Mouse (Mus musculus) embryonic facial prominence, embryonic 10.5 days (tissue): Measurements from ENCODE around the gene Arhgef26. TPM values are rescaled to one million over a fixed set of nuclear protein-coding genes. Genes with fewer than 3 reads are reported as not detected.

Experiments
- DNase-seq: peaks from one replicate; pipeline ENCODE4 v3.0.0-alpha.2; 2017; ENCODE audit warnings: low spot score
- H3K27ac ChIP-seq: fragments of 300-500 bp; sonication (generic); replicated peaks from 2 replicates; pipeline ENCODE4 v1.5.1; 2016; ENCODE audit warnings: mild to moderate bottlenecking
- H3K27me3 ChIP-seq: fragments of 300-500 bp; sonication (generic); replicated peaks from 2 replicates; pipeline ENCODE4 v1.6.1; 2016; ENCODE audit warnings: low read depth, mild to moderate bottlenecking; ENCODE audit not compliant: poor library complexity, severe bottlenecking
- H3K36me3 ChIP-seq: fragments of 300-500 bp; sonication (generic); replicated peaks from 2 replicates; pipeline ENCODE4 v1.6.1; 2016; ENCODE audit warnings: mild to moderate bottlenecking, moderate library complexity
- H3K4me1 ChIP-seq: fragments of 300-500 bp; sonication (generic); 2 replicates; pipeline ENCODE4 v1.6.1; 2016
- H3K4me3 ChIP-seq: fragments of 300-500 bp; sonication (generic); 2 replicates; pipeline ENCODE4 v1.5.1; 2016; ENCODE audit warnings: mild to moderate bottlenecking, moderate library complexity
- H3K9me3 ChIP-seq: fragments of 300-500 bp; sonication (generic); 2 replicates; pipeline ENCODE4 v1.6.1; 2016; ENCODE audit warnings: mild to moderate bottlenecking
- WGBS: fragments of 180-500 bp; shearing (Covaris S2); methylation state at CpG from one replicate; pipeline ENCODE4 v1.1.7; 2016; 5-methylcytosine and 5-hydroxymethylcytosine counted together
- polyA plus RNA-seq: library from polyadenylated mRNA; unstranded; fragments of >200 nt; fragmentation: Nextera tagmentation; extraction: Ambion mirVana; gene quantifications from 2 replicates; pipeline ENCODE4 v1.2.1, GENCODE M21; 2016

Arhgef26 gene
- polyA plus RNA-seq, 1 experiment from 2014 or later, result 6.9 TPM

DNA sequence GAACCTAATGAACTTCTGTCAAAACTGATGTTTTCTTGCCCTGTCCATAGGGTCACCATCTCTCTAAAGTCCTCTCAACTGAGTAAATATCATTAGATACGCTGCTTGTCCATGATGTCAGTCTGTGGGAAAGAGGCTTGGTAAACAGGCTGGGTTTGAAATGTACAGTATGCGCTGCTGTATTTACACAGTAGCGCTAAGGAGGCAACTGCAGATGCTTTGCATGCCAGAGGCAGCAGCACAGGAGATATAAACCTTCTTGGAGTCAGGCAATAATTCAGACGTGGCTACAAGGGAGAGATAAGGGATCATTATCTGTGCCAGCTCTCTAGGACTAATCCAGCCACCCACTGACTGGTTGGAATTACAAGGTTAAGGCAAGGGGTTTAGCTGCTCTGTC is 95.5 kb downstream of the Arhgef26 start:
- no peak overlapping the region for H3K27ac ChIP-seq
- no peaks in the 10 kb centered on the region for H3K36me3 ChIP-seq
- no peak for DNase-seq
- no peaks in the 10 kb centered on the region for H3K27me3 ChIP-seq
- H3K9me3 ChIP-seq, result no peaks in the 10 kb centered on the region
- no peak overlapping the region for H3K4me3 ChIP-seq
- no peaks in the 10 kb centered on the region for H3K4me1 ChIP-seq
- 78% methylated on average over 4 of the region's 4 CpGs for WGBS

DNA sequence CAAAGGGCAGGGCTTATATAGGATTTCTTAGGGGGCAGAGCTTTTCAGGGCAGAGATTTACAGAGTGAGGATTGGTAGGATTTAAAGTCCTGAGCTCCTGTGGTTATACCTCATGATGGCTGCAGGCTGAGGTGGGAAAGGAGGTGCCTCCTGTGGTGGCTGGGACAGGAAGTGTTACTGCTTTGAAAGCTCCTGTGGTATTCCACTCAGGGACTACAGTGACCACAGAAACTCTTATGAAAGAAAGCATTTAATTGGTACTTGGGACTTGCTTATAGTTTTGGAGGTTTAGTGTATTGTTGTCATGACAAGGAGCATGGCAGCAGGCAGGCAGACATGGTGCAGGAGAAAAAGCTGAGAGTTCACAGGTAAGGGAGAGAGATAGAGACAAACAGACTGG is 97.8 kb downstream of the Arhgef26 start:
- Histone ChIP-seq H3K27ac (no peak overlapping the region), H3K4me3 (no peak overlapping the region), H3K36me3 (no peaks in the 10 kb centered on the region), H3K27me3 (no peaks in the 10 kb centered on the region), H3K4me1 (peaks cover 6% of the 10 kb centered on the region), H3K9me3 (no peaks in the 10 kb centered on the region)
- no peak for DNase-seq

DNA sequence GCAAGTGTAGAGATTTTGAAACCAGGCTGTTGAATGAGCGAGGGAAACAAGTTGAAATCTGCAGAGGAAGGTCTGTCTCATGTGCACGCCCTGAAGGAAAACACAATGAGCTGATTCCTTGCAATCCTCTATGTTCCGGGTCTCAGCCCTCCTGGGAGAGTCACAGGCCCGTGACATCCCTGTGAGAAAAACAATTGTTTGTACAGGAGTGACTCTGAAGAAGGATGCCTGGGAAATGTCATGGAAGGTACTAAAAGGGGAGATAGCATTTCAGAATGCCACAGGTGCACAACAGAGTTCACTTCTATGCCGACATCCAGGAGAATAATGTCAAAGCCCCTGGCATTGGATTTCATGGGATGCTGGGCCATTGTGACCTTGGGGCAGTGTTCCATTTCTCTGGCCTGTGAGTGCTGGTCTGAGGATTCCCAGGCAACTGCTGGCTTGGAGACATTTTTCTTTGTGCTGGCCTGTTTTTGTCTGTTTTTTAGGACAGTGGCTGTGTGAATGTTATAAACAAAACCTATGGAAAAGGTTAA is 102.4 kb downstream of the Arhgef26 start:
- peaks cover 6% of the 10 kb centered on the region for H3K4me1 ChIP-seq
- H3K27ac ChIP-seq, result no peak overlapping the region
- H3K36me3 ChIP-seq, result no peaks in the 10 kb centered on the region
- no peaks in the 10 kb centered on the region for H3K9me3 ChIP-seq
- H3K27me3 ChIP-seq, result no peaks in the 10 kb centered on the region
- DNase-seq, result no peak
- 27% methylated on average over 5 of the region's 5 CpGs for WGBS
- no peak overlapping the region for H3K4me3 ChIP-seq

DNA sequence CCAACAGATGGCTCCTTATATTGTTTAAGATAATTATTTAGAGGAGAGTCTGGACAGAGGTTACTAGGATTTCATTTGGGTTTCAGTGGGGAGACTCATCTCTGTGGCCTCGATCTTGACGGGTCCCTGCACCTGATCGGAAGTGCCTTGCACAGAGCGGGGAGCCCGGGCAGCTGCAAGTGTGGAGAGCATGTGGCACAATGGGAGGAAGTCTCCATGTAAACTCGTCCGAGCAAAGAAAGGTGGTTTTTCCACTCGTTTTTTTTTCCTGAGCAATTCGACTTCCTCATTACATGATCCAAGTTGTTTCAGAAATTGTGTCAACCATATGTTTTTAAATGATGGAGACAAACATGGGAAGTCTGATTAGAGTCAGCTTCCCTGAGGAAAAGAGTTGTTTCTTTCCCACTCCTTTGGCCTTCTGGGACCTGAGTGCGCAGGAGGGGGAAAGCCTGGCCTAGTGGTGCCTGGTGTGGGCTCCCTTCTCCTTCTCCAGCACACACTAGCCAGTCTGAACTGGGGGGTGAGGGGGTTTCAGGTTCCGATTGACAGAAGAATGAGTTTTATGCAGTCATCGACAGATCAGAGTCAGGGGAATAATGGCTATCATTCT is 105.5 kb downstream of the Arhgef26 start:
- Histone ChIP-seq H3K27me3 (no peaks in the 10 kb centered on the region), H3K9me3 (no peaks in the 10 kb centered on the region), H3K4me3 (no peak overlapping the region), H3K36me3 (no peaks in the 10 kb centered on the region; the same call in 1 of the 2 replicates), H3K4me1 (peaks cover 6% of the 10 kb centered on the region), H3K27ac (no peak overlapping the region)
- DNase-seq, result no peak
- 84% methylated on average over 12 of the region's 12 CpGs for WGBS

DNA sequence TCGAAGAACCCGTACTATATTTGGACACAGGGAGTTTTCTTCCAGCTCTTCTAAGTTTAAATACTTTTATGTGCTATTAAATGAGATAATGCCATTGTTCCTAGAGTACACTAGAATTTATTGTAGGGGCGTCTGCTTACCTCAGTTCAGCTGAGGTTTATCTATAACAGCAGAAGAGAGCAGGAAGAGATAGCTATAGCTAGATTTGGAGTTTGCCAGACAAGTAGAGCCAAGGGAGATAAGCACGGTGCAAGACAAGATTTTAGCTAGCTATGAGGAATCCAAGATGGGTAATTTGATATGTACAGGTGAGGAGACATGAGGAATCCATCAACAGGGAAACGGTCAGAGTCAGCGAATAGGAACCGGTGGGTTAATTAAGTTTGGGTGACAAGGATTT is 108.1 kb downstream of the Arhgef26 start:
- H3K27ac ChIP-seq, result no peak overlapping the region
- DNase-seq, result no peak
- no peaks in the 10 kb centered on the region for H3K9me3 ChIP-seq
- no peak overlapping the region for H3K4me3 ChIP-seq
- 82% methylated on average over 7 of the region's 7 CpGs for WGBS
- H3K27me3 ChIP-seq, result no peaks in the 10 kb centered on the region
- H3K4me1 ChIP-seq, result no peaks in the 10 kb centered on the region
- H3K36me3 ChIP-seq, result no peaks in the 10 kb centered on the region; the same call in none of the 2 replicates

DNA sequence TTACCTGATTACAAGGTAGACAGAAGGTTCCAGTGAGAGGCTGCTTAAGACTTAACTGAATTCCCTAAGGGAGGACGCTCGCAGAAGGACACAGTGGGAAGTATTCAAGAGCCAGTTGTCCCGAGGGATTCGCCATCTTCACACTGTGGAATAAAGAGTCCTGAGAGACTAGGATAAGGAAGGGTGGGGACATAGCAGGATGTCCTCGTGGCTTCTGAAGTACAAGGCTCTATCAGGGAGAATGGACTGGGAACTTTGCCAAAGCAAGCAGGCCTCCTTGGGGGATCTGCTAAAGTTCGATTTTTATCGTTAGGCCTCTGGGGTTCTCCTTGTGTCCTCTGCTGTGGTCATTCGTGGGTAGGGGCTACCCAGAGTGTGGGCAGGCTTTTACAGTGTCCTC is 109.0 kb downstream of the Arhgef26 start:
- H3K27me3 ChIP-seq, result no peaks in the 10 kb centered on the region
- no peak overlapping the region for H3K4me3 ChIP-seq
- no peaks in the 10 kb centered on the region for H3K4me1 ChIP-seq
- no peaks in the 10 kb centered on the region for H3K9me3 ChIP-seq
- H3K36me3 ChIP-seq, result no peaks in the 10 kb centered on the region; the same call in none of the 2 replicates
- H3K27ac ChIP-seq, result no peak overlapping the region
- WGBS, result 86% methylated on average over 8 of the region's 8 CpGs
- DNase-seq, result no peak

DNA sequence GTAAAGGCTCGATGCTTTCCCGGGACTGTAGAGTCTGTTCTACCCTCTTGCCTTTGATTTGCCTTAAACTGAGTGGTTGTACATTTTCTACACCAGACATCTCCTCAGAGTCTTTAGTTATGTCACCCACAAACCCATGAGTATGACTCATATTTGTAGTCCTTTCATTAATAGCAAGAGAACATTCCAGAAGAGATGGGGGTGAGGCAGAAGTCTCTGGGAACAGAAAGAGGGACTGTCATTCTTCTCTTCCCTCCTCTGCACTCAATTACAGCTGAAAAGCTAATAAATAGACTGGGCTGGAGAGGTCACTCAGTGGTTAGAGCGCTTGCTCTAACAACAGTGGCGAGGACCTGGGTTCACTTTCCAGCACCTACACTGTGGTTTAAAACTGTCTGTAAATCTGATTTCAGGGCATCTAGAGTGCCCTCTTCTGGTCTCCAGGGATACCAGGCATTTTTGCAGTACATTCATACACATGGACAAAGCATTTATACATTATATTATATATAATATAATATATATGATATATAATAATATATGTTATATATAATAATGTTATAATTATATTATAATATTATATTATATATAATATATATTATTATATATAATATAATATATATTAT is 111.8 kb downstream of the Arhgef26 start:
- Histone ChIP-seq H3K27me3 (no peaks in the 10 kb centered on the region), H3K4me3 (no peak overlapping the region), H3K9me3 (no peaks in the 10 kb centered on the region), H3K4me1 (peaks cover 9% of the 10 kb centered on the region), H3K36me3 (no peaks in the 10 kb centered on the region; the same call in none of the 2 replicates), H3K27ac (no peak overlapping the region)
- DNase-seq, result no peak
- WGBS, result 87% methylated on average over 4 of the region's 4 CpGs

DNA sequence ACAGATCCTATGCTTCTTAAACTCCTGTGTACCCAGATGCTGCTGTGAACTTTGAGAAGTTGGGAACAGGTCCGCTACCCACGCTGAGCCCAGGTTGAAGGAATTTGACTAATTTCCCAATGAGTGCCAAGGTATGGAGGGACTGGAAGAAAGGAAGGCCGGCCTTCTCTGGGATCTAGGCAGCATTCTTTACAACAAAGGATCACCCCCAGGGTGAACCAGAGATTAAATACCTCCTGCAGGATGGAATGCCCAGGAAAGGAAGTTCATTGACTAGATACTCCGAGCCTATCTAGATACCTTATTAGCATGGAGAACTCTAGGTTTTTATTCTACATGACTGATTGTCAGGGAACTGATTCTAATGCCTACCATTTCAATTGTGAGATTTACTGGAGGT is 114.8 kb downstream of the Arhgef26 start:
- no peak for DNase-seq
- Histone ChIP-seq H3K36me3 (no peaks in the 10 kb centered on the region; the same call in none of the 2 replicates), H3K9me3 (no peaks in the 10 kb centered on the region), H3K27me3 (no peaks in the 10 kb centered on the region), H3K4me3 (no peak overlapping the region), H3K4me1 (peaks cover 18% of the 10 kb centered on the region), H3K27ac (no peak overlapping the region)
- WGBS, result 32% methylated on average over 4 of the region's 4 CpGs

DNA sequence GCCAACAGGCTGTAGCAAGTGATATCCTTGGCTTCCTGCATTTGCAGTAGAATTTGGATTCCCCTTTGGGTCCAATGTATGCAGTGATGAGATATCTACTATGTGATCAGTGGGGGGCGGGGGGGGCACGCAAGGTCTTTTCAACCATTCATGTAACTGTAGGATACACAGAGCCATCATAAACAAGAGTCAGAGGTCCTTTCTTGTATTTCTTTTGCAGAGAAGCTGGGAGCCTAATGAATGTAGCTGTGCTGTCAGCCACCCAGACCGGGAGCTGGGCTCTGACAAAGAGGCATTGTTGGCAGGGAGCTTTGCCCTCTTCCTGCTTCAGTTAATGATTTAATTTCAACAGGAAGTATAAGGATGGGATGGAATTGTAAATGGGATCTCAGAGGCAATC is 116.0 kb downstream of the Arhgef26 start:
- peak; percentile 38 for DNase-seq
- Histone ChIP-seq H3K4me1 (peaks cover 18% of the 10 kb centered on the region), H3K36me3 (no peaks in the 10 kb centered on the region; the same call in none of the 2 replicates), H3K9me3 (no peaks in the 10 kb centered on the region), H3K27ac (peak overlapping the region; percentile 76), H3K4me3 (no peak overlapping the region), H3K27me3 (no peaks in the 10 kb centered on the region)
- WGBS, result 22% methylated on average over 3 of the region's 3 CpGs

DNA sequence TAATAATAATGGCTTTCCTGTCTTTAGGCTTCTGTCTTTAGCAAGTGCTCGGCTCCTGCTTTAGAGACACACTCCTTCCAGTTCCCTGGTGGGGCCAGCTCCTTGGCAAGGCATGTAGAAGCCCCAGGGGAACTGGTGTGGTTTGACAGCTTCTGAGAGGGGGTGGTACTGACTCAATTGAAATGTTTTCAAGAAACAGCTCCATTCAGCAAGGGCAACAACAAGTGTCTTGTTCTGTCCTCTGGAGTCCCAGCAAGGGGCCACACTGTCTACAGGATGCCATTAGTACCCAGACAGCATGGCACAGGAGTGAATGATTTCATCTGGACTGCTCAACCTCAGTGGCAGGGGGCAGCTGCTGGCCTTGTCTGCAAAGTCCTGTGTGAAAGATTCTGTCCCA is 117.7 kb downstream of the Arhgef26 start:
- no peak overlapping the region for H3K27ac ChIP-seq
- 26% methylated on average over 1 of the region's 1 CpGs for WGBS
- peaks cover 18% of the 10 kb centered on the region for H3K4me1 ChIP-seq

DNA sequence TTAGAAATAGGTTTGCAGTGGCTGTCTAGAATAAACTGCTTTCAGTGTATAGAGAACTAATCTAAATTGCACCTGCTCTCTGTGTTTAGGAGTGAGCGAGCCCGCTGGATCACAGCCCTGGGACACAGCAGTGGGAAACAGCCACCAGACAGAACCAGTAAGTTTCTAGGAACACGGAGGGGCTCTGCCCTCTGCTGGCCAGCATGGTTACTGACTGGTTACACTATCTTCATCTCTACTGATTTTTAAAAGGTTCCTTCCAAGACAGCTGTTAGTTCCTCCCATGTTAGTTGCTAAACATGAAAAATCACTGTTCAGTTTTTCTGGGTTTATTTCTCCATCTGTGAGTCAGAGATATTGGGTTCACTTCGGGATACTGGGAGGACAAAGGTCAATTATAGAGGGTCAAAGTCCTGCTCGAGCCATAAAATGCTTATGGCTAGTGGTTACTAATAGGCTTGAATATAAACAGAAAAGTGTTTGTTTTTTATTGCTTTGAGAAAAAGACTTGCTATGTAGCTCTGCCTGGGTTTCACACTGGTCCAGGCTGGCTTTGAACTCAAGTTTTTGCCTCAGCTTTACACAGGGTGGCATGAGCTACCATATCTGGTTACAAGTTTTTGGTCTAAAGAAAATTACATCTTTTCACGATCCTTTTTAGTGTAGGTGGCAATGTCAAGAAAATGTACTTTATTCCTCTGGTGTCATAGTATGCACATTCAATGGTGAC is 120.3 kb downstream of the Arhgef26 start:
- Histone ChIP-seq H3K4me3 (no peak overlapping the region), H3K27me3 (no peaks in the 10 kb centered on the region), H3K27ac (no peak overlapping the region), H3K4me1 (peaks cover 18% of the 10 kb centered on the region), H3K9me3 (no peaks in the 10 kb centered on the region), H3K36me3 (peaks cover 43% of the 10 kb centered on the region)
- 44% methylated on average over 6 of the region's 6 CpGs for whole genome bisulfite sequencing
- peak; percentile 71 for DNase-seq

More for the DNA sequence above, 117.7 kb downstream of the Arhgef26 start:
- DNase-seq, result no peak
- peaks cover 17% of the 10 kb centered on the region for H3K36me3 ChIP-seq
- H3K9me3 ChIP-seq, result no peaks in the 10 kb centered on the region
- H3K27me3 ChIP-seq, result no peaks in the 10 kb centered on the region
- H3K4me3 ChIP-seq, result no peak overlapping the region

DNA sequence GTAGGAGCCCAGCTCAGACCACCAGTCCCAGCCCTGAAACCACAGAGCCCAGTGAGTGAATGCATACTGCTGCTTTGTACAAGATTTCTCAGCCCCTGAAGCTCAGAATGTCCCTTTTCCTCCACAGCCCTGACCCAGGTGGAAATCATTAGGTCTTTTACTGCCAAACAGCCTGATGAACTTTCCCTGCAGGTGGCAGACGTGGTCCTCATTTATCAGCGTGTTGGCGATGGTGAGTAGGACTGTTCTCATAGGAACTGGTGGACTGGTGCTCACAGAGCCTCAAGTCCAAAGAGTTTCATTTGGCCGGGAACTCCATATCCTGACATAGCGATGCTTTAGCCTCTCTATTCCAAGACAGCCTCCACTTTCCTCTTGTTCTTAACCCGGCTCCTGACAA is 121.3 kb downstream of the Arhgef26 start:
- Histone ChIP-seq H3K9me3 (no peaks in the 10 kb centered on the region), H3K27me3 (no peaks in the 10 kb centered on the region), H3K4me1 (peaks cover 8% of the 10 kb centered on the region), H3K27ac (no peak overlapping the region), H3K36me3 (peaks cover 53% of the 10 kb centered on the region), H3K4me3 (no peak overlapping the region)
- no peak for DNase-seq
- WGBS, result 76% methylated on average over 6 of the region's 6 CpGs
